Mouse (Mus musculus) T-helper 1 cell (primary cell): ENCODE measurements at regions not wholly inside any gene's neighbourhood (a gene's known extent, or its start where the extent isn't known, plus 50 kb on each side); places are given as distances from the start of the nearest gene placed in this dataset.

Experiments used
- in situ Hi-C: fragments of 300-600 bp; cut with MboI, MseI; formaldehyde crosslinking; loops from one replicate; pipeline ENCODE4 v1.15.1; 2025; ENCODE audit warnings: high pct_unique_total_duplicates

DNA sequence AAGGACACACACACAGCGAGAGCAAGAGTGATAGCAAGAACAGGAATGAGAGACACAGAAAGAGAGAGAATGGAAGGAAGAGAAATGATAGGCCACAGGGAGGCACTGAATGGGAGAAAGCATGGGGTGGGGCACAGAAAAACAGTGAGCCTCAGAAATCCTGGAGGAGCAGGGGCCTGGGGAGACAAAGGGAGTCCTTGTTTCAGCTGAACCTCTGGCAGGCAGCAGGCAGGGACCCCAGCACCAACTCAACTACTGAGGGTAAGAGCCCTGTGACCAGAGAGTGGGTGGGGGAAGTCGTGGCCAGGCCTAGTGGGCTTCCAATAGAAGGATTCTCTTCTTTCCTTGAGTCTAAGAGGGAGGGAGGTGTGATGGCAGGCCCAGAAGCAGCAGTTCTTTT is 54.3 kb upstream of the Mvb12b start:
- in situ Hi-C loops, result no loop called here

DNA sequence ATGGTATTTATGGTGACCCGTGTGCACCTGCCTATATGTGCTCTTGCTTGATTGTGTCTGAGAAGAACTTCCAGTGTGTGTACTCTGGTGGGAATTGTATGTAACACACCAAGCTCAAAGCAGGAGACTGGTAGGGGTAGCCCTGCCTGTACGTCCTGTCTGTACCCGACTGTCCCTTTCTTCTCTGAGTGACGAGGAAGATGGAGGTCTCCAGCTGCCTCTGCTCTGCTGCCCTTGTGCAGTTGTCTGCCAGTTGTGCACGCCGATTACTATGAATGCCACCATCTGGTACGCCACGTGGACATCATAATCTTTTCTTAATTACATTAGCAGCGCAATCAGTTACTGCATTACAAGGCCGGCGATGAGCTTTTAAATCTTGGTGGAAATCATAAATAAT is 53.6 kb upstream of the Mvb12b start:
- in situ Hi-C loops, result no loop called here

DNA sequence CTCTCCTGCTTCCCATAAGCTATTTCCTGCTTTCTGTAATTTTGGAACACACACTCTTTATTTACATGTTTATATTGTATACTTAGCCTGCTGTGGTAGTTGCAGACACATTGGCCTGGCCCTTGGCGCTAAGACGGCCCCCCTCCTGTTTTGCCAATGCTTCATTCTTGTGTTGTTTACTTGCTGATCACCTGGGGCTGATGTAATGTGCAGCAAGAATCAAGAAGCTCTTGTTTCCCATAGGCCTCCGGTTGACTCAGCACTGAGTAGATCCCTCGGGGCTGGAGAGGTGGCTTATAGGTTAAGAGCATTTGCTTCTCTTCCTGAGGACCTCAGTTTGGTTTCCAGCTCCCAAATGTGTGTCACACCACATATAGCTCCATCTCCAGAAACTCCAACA is 52.1 kb upstream of the Mvb12b start:
- in situ Hi-C loops, result no loop called here
